Mouse (Mus musculus): ENCODE data around the gene Htr1f.

Htr1f gene

Small RNA genes within 50 kb of the gene (microRNA-seq; reads per million reads assigned to microRNA genes)
- gene Gm23374 = 0 reads per million in 2 experiments
